Mouse (Mus musculus) right cerebral cortex, postnatal 10 days (tissue): ENCODE data around the gene Nrg3.
A peak's percentile ranks its signal among the peaks of the same experiment; 100 is the strongest.

Experiments
- DNase-seq, 2 experiments: peaks; one replicate each; pipeline ENCODE4 v3.0.0; 2021; ENCODE audit warnings: low spot score in 2 of 2

The Nrg3 gene

GRCm38 (mm10) chr14:39472790-39473761 lies at the start of gene Nrg3:
Nrg3 (minus strand) TSS chr14:39473088.
- DNase-seq = peak; percentile 74 to 78

- DNase-seq = no peak
Measured at GRCm38 (mm10) chr14:39508956-39509355, 36.1 kb upstream of the Nrg3 start.

GRCm38 (mm10) chr14:39473771-39474211 lies 903 bp upstream of the Nrg3 start:
- peak; percentile 59 to 68 for DNase-seq

GRCm38 (mm10) chr14:39472146-39472751 lies 639 bp downstream of the Nrg3 start:
- peak; percentile 48 to 53 for DNase-seq

- peak; percentile 27 to 42 for DNase-seq
Measured at GRCm38 (mm10) chr14:39471236-39471981, 1.5 kb downstream of the Nrg3 start.

GRCm38 (mm10) chr14:39445501-39445900 lies 27.4 kb downstream of the Nrg3 start:
- no peak for DNase-seq

GRCm38 (mm10) chr14:39428503-39428902 lies 44.4 kb downstream of the Nrg3 start:
- no peak for DNase-seq

GRCm38 (mm10) chr14:39421874-39422273 lies 51.0 kb downstream of the Nrg3 start:
- no peak for DNase-seq

GRCm38 (mm10) chr14:39413270-39413669 lies 59.6 kb downstream of the Nrg3 start:
- no peak for DNase-seq

- no peak for DNase-seq
Measured at GRCm38 (mm10) chr14:39386845-39387244, 86.0 kb downstream of the Nrg3 start.

GRCm38 (mm10) chr14:39381321-39381720 lies 91.6 kb downstream of the Nrg3 start:
- DNase-seq = no peak

GRCm38 (mm10) chr14:39373220-39373619 lies 99.7 kb downstream of the Nrg3 start:
- no peak for DNase-seq

GRCm38 (mm10) chr14:39356251-39356650 lies 116.6 kb downstream of the Nrg3 start:
- no peak for DNase-seq

GRCm38 (mm10) chr14:39351979-39352737 lies 120.7 kb downstream of the Nrg3 start:
- no peak for DNase-seq

GRCm38 (mm10) chr14:39317424-39318110 lies 155.3 kb downstream of the Nrg3 start:
- DNase-seq = peak; percentile 93 to 94

- no peak for DNase-seq
Measured at GRCm38 (mm10) chr14:39314111-39314510, 158.8 kb downstream of the Nrg3 start.

GRCm38 (mm10) chr14:39265121-39265520 lies 207.8 kb downstream of the Nrg3 start:
- no peak for DNase-seq

- DNase-seq = no peak
Measured at GRCm38 (mm10) chr14:39264422-39264821, 208.5 kb downstream of the Nrg3 start.

- no peak for DNase-seq
Measured at GRCm38 (mm10) chr14:39261016-39261415, 211.9 kb downstream of the Nrg3 start.

- DNase-seq = no peak
Measured at GRCm38 (mm10) chr14:39255391-39255790, 217.5 kb downstream of the Nrg3 start.

GRCm38 (mm10) chr14:39240267-39240666 lies 232.6 kb downstream of the Nrg3 start:
- DNase-seq = no peak
